Mouse (Mus musculus) MEL (cell line): ENCODE measurements at regions not wholly inside any gene's neighbourhood (a gene's known extent, or its start where the extent isn't known, plus 50 kb on each side); places are given as distances from the start of the nearest gene placed in this dataset.

ENCODE experiments used
- CTCF ChIP-seq, 3 experiments: IDR thresholded peaks in 2 of 3; conservative IDR thresholded peaks in 1 of 3; 2 replicates each; pipeline ENCODE4 v1.5.1; 2011 to 2012; ENCODE audit warnings: low read length in 3 of 3, low read depth in 2 of 3, mild to moderate bottlenecking in 2 of 3, improper control_type of control experiment in 1 of 3, inconsistent platforms in 1 of 3, mixed read lengths in 1 of 3, moderate library complexity in 1 of 3; ENCODE audit not compliant: control insufficient read depth in 1 of 3, insufficient read depth in 1 of 3, poor library complexity in 1 of 3, severe bottlenecking in 1 of 3
- GABPA ChIP-seq: IDR thresholded peaks from 2 replicates; pipeline ENCODE4 v1.6.1; 2012; ENCODE audit warnings: low read depth, mild to moderate bottlenecking, inconsistent platforms, low read length, improper control_type of control experiment, moderate library complexity
- POLR2A ChIP-seq, 2 experiments: IDR thresholded peaks; 2 replicates each; pipeline ENCODE4 v1.6.1; 2011 to 2012; ENCODE audit warnings: low read length in 2 of 2, mild to moderate bottlenecking in 2 of 2, control low read depth in 1 of 2, improper control_type of control experiment in 1 of 2, low read depth in 1 of 2, moderate library complexity in 1 of 2; ENCODE audit not compliant: control insufficient read depth in 1 of 2, insufficient read depth in 1 of 2, poor library complexity in 1 of 2
- TAL1 ChIP-seq: IDR thresholded peaks from 2 replicates; pipeline ENCODE4 v1.6.1; 2012; ENCODE audit warnings: mild to moderate bottlenecking, inconsistent platforms, low read length, moderate library complexity, mixed read lengths
- TCF12 ChIP-seq: IDR thresholded peaks from 2 replicates; pipeline ENCODE4 v1.6.1; 2014; ENCODE audit warnings: low read depth, mild to moderate bottlenecking, inconsistent platforms, low read length, improper control_type of control experiment, moderate library complexity
- USF1 ChIP-seq: IDR thresholded peaks from 2 replicates; pipeline ENCODE4 v1.6.1; 2014; ENCODE audit warnings: low read depth, mild to moderate bottlenecking, inconsistent platforms, low read length, improper control_type of control experiment, moderate library complexity
- ZKSCAN1 ChIP-seq: IDR thresholded peaks from 2 replicates; pipeline ENCODE4 v1.6.1; 2012; ENCODE audit warnings: low read depth, mild to moderate bottlenecking, inconsistent platforms, low read length, improper control_type of control experiment, moderate library complexity

DNA sequence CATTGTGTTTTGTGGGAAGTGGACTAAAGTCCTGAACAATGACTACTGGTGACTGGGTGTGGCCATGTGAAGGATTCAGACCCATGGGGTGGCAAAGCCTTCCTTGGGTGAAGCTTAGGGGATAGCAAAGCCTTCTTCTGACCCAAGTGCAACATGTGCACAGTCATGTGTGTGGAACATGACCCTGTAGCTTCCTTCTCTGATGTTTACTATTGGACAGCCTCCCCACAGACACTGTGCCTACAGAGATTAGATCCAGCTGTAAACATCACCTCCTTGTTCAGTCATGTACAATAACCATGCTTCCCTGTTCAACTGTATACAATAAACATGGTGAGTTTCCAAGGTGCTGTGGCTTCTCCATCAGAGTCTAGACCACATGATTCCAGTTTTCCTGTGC lies 132.4 kb upstream of the Ahr start:
- TF ChIP-seq CTCF (IDR thresholded peaks at IDR 0.05 in 2 of 3, conservative IDR thresholded peaks at IDR 0.05 in 1 of 3; ENCODE audit: control insufficient read depth in 1 of 3, insufficient read depth in 1 of 3, low read depth in 2 of 3, low read length in 3 of 3, poor library complexity in 1 of 3, severe bottlenecking in 1 of 3) (no peak), POLR2A (IDR thresholded peaks at IDR 0.05; ENCODE audit: control insufficient read depth in 1 of 2, insufficient read depth in 1 of 2, low read depth in 1 of 2, low read length in 2 of 2, poor library complexity in 1 of 2) (no peak), TCF12 (no peak), USF1 (no peak), GABPA (no peak), ZKSCAN1 (no peak), TAL1 (no peak)
